Mouse (Mus musculus) kidney, embryonic 16.5 days (tissue): Measurements from ENCODE around the gene Bag2. TPM values are rescaled to one million over a fixed set of nuclear protein-coding genes. Genes with fewer than 3 reads are reported as not detected.

ENCODE experiments used
- ATAC-seq: fragments of 200-750 bp; cut with Nextera tagmentation; 2 replicates; pipeline ENCODE4 v1.8.0; 2017; ENCODE audit warnings: moderate TSS enrichment; ENCODE audit not compliant: low FRiP score, low TSS enrichment
- H3K27ac ChIP-seq: fragments of 300-500 bp; sonication (generic); 2 replicates; pipeline ENCODE4 v1.5.1; 2014; ENCODE audit warnings: low read length
- H3K27me3 ChIP-seq: fragments of 300-500 bp; sonication (generic); 2 replicates; pipeline ENCODE4 v1.6.1; 2014; ENCODE audit warnings: low read length, control low read depth, mixed read lengths; ENCODE audit not compliant: insufficient read depth
- H3K36me3 ChIP-seq: fragments of 300-500 bp; sonication (generic); 2 replicates; pipeline ENCODE4 v1.6.1; 2014; ENCODE audit warnings: low read length, control low read depth, mixed read lengths; ENCODE audit not compliant: insufficient read depth
- H3K4me1 ChIP-seq: fragments of 300-500 bp; sonication (generic); 2 replicates; pipeline ENCODE4 v1.6.1; 2014; ENCODE audit warnings: low read length, control low read depth, mixed read lengths; ENCODE audit not compliant: insufficient read depth
- H3K4me2 ChIP-seq: fragments of 300-500 bp; sonication (generic); replicated peaks from 2 replicates; pipeline ENCODE4 v1.6.1; 2014; ENCODE audit warnings: low read depth, low read length
- H3K4me3 ChIP-seq: fragments of 300-500 bp; sonication (generic); 2 replicates; pipeline ENCODE4 v1.5.1; 2014; ENCODE audit warnings: mild to moderate bottlenecking, low read length
- H3K9ac ChIP-seq: fragments of 300-500 bp; sonication (generic); replicated peaks from 2 replicates; pipeline ENCODE4 v1.6.1; 2014; ENCODE audit warnings: low read length
- H3K9me3 ChIP-seq: fragments of 300-500 bp; sonication (generic); 2 replicates; pipeline ENCODE4 v1.6.1; 2016; ENCODE audit warnings: low read length, control low read depth
- WGBS: fragments of 180-500 bp; shearing (Covaris S2); extraction: QIAGEN DNeasy Blood & Tissue Kit; methylation state at CpG from one replicate; pipeline ENCODE4 v1.1.7; 2014; 5-methylcytosine and 5-hydroxymethylcytosine counted together
- polyA plus RNA-seq: library from polyadenylated mRNA; unstranded; fragments of >200 nt; fragmentation: Nextera tagmentation; extraction: Ambion mirVana; gene quantifications from 2 replicates; pipeline ENCODE4 v1.2.1, GENCODE M21; 2015

Gene Bag2
- 98.1 and 105 TPM in 2 replicates for polyA plus RNA-seq

DNA sequence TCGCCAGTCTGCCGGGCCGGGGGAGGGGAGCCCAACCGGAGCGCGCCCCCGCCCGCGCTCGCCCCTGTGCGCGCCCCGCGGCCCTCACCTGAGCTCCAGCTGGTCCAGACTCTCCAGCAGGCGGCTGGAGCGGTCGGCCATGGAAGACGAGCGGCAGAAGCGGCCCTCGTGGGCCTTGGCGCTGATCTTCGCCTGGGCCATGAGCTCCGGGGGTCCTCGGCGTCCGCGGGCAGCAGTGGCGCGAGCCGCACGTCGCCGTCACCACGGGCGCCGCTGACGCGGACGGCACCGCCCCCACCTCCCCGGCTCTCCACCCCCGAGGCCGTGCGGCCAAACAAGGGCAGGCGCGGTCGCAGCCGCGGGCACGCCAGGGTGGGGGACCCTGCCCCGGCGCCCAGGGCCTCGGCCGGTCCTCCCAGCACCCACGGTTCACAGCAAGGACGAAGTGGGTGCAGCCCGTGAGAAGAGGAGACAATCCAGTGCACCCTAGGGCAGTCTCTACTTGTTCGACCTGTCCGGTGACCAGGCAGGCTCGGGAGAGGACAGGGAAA is at the start of gene Bag2:
TSS of gene Bag2 (minus strand) at position 305 of the 551 bp plus-strand sequence.
- H3K4me2 ChIP-seq, result peak within 1 kb of the TSS; percentile 82
- under 1% methylated on average over 52 of the region's 61 CpGs for WGBS
- peak within 1 kb of the TSS; percentile 82 for H3K4me3 ChIP-seq
- peaks cover 29% of the 10 kb centered on the region for H3K4me1 ChIP-seq
- peak; percentile 82 for ATAC-seq
- H3K9me3 ChIP-seq, result no peaks in the 10 kb centered on the region
- peak within 1 kb of the TSS; percentile 92 for H3K9ac ChIP-seq
- H3K27me3 ChIP-seq, result 0 out of 2 replicates have a peak, but pooled peaks cover 2% of the 10 kb centered on the region
- H3K36me3 ChIP-seq, result peaks cover 7% of the 10 kb centered on the region; the same call in 1 of the 2 replicates
- H3K27ac ChIP-seq, result peak within 1 kb of the TSS; percentile 91

DNA sequence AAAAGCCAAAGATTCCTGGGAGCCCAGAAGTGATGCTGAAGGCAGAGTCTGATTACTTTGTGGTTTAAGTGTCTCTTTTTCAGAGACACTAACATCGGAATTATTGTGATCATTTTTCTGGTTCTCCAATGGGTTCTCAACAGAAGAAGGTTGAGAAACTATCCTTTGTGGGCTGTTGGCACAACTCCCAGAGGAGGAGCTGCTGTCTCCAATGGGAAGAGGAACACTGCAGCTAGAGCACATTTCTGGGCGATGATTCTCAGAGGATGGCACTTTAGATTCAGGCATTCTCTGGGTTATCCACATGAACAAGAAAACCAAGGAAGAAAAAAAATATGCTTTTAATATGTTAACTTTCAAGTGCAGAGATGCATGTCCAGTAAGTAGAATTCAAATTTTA is 45.7 kb upstream of the Bag2 start:
- 97% methylated on average over 2 of the region's 2 CpGs for WGBS
- peaks cover 51% of the 10 kb centered on the region for H3K36me3 ChIP-seq
- no peak overlapping the region for H3K4me3 ChIP-seq
- H3K9me3 ChIP-seq, result no peaks in the 10 kb centered on the region
- no peak overlapping the region for H3K4me2 ChIP-seq
- ATAC-seq, result no peak
- no peak overlapping the region for H3K27ac ChIP-seq
- no peaks in the 10 kb centered on the region for H3K27me3 ChIP-seq
- H3K9ac ChIP-seq, result no peak overlapping the region
- no peaks in the 10 kb centered on the region for H3K4me1 ChIP-seq

DNA sequence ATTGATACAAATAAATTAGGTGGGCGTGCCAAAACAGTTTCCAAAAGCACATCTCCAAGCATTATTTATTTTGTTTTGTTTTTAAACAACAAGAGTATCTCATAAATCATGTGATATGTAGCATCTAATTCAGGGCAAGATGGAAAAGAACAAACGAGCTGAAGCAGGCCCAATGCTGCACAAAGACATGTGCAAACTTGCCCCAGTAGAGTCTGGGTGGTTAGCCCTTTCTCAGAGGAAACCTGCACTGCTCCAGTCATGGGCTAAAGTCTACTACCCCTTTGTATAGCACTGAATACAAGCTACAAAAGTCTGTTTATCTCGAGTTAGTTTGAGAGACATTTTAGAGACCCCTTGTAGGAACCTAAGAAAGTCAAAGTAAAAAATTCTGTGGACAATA is 42.0 kb upstream of the Bag2 start:
- Histone ChIP-seq H3K9me3 (no peaks in the 10 kb centered on the region), H3K4me3 (no peak overlapping the region), H3K27me3 (no peaks in the 10 kb centered on the region), H3K27ac (no peak overlapping the region), H3K36me3 (peaks cover 46% of the 10 kb centered on the region), H3K4me2 (no peak overlapping the region), H3K4me1 (no peaks in the 10 kb centered on the region), H3K9ac (no peak overlapping the region)
- no peak for ATAC-seq
- WGBS, result 75% methylated on average over 3 of the region's 3 CpGs

DNA sequence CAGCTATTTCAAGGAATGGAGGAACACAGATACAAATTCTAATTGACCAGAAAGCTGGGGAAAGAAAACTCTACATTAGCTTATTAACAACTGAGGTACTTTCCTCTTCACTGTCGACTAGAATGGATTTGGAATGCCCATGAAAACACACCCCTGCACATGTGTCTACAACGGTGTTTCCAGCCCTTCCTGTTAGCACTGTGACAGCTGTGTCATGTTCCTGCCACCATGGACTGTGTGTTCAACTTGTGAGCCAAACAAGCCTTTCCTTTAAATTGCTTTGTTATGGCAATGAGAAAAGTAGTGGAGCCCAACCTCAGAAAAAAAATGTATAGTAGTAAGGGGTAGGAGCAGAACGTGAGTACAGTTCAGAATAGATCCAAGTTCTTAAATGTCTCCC is 30.9 kb upstream of the Bag2 start:
- Histone ChIP-seq H3K4me3 (no peak overlapping the region), H3K4me2 (no peak overlapping the region), H3K9me3 (no peaks in the 10 kb centered on the region), H3K27ac (no peak overlapping the region), H3K9ac (no peak overlapping the region), H3K27me3 (no peaks in the 10 kb centered on the region), H3K4me1 (no peaks in the 10 kb centered on the region), H3K36me3 (peaks cover 7% of the 10 kb centered on the region)
- WGBS, result 49% methylated on average over 3 of the region's 3 CpGs
- ATAC-seq, result no peak

DNA sequence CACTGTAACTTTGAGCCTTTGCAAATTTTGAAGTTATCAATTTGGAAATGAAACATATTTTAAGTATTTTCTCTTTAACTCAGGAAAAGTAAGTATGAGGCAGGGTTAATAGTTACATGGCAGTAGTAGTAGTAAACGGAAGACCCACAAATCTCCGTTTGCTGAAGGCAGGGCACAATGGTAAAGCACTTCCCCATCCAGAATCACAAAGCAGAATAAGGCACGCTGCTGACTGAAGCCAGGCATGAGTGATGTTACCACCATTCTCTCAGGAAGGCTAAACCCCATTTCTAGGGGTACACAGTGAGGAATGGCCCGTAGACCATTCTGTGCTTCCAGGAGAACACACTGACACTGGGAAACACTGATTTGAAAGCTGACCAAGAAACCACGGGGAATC is 30.5 kb upstream of the Bag2 start:
- no peak overlapping the region for H3K4me3 ChIP-seq

DNA sequence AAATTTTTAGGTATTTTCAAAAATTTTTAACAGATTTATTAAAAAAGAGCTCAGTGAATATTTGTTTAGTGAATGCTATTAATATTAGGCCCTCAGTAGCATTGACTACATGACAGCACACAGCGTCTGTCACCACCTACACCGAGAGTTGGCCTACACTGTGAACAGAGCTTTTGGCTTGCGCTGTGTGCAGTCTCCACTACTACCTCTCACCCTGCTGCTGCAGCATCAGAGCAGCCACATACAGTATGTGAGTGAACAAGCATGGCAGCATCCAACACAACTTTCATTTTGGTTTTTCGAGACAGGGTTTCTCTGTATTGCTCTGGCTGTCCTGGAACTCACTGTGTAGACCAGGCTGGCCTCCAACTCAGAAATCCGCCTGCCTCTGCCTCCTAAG is 27.0 kb upstream of the Bag2 start:
- peaks cover 9% of the 10 kb centered on the region for H3K36me3 ChIP-seq
- no peaks in the 10 kb centered on the region for H3K9me3 ChIP-seq
- no peaks in the 10 kb centered on the region for H3K27me3 ChIP-seq
- no peaks in the 10 kb centered on the region for H3K4me1 ChIP-seq
- WGBS, result 97% methylated on average over 5 of the region's 5 CpGs
- ATAC-seq, result no peak
- H3K9ac ChIP-seq, result no peak overlapping the region
- H3K27ac ChIP-seq, result no peak overlapping the region
- H3K4me2 ChIP-seq, result no peak overlapping the region
- H3K4me3 ChIP-seq, result no peak overlapping the region

More for the DNA sequence above, 30.5 kb upstream of the Bag2 start:
- Histone ChIP-seq H3K9me3 (no peaks in the 10 kb centered on the region), H3K27ac (no peak overlapping the region), H3K4me2 (no peak overlapping the region), H3K4me1 (no peaks in the 10 kb centered on the region), H3K27me3 (no peaks in the 10 kb centered on the region), H3K9ac (no peak overlapping the region), H3K36me3 (peaks cover 9% of the 10 kb centered on the region)
- ATAC-seq, result no peak
- 86% methylated on average over 5 of the region's 5 CpGs for WGBS

DNA sequence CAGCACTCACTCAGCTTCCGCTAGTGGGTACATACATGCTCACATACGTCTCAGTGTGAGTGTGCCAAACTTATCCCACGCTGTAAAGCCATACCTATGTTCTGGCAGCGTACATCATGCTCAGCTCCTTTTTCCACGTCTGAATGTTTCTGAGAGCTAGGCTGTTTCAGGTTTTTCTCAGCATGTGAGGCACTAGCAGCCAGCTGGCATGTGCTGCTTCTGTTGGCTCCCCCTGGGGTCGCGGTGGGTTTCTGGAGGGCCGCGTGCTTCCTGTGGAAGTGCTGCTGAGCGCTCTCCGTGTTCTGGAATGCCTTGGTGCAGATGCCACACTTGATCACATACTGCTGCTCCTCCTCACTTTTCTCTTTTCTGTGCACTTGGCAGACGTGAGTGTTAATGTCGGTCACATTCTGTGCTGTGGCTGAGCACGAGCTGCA is 18.6 kb upstream of the Bag2 start:
- no peak overlapping the region for H3K9ac ChIP-seq
- H3K27ac ChIP-seq, result no peak overlapping the region
- no peaks in the 10 kb centered on the region for H3K9me3 ChIP-seq
- no peak overlapping the region for H3K4me3 ChIP-seq
- no peaks in the 10 kb centered on the region for H3K27me3 ChIP-seq
- peaks cover 30% of the 10 kb centered on the region for H3K36me3 ChIP-seq
- ATAC-seq, result no peak
- H3K4me1 ChIP-seq, result no peaks in the 10 kb centered on the region
- 87% methylated on average over 14 of the region's 14 CpGs for WGBS
- no peak overlapping the region for H3K4me2 ChIP-seq

DNA sequence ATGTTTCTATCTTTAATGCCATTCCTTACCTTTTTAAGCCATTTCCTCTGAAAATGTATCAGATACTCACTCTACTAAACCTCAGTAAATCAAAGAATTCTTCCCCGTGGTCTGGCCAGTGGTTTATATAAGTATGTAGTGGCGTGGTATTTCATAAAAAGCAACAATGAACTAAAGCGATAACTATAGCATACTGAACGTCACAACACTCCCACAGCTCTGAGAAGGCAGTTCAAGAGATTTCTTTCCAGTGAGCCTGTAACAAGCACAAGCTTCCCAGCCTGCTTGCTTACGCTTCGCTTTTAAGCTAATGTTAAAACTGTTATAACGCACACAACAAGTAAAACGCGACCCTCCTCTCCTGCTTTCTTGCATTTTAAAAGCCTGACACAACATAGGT is 14.5 kb upstream of the Bag2 start:
- Histone ChIP-seq H3K27me3 (no peaks in the 10 kb centered on the region), H3K4me1 (peaks cover 4% of the 10 kb centered on the region; the same call in 1 of the 2 replicates), H3K9ac (no peak overlapping the region), H3K9me3 (no peaks in the 10 kb centered on the region), H3K27ac (no peak overlapping the region), H3K4me2 (no peak overlapping the region), H3K36me3 (peaks cover 43% of the 10 kb centered on the region), H3K4me3 (no peak overlapping the region)
- ATAC-seq, result no peak
- WGBS, result 93% methylated on average over 9 of the region's 9 CpGs

DNA sequence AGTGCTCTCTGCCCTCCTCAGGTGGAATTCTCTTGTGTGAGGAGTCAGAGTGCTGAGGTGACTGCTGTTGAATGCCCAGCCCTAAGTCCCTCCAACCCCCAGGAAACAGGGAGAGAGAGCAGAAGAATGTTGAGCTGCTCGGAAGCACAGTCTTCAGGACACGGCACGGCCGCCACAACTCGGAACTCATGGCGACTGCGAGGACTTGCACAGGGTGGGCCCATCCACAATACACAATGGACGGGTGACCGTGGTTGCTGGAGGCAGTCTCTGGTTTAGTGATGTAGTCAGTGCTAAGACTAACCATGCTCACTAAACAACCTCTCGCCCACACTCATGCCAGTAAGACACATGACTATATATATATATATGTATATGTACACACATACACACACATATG is 14.0 kb upstream of the Bag2 start:
- H3K4me3 ChIP-seq, result no peak overlapping the region
- peaks cover 39% of the 10 kb centered on the region for H3K36me3 ChIP-seq
- no peak overlapping the region for H3K4me2 ChIP-seq
- H3K9ac ChIP-seq, result no peak overlapping the region
- peaks cover 4% of the 10 kb centered on the region; the same call in 1 of the 2 replicates for H3K4me1 ChIP-seq
- WGBS, result 94% methylated on average over 10 of the region's 10 CpGs
- no peak for ATAC-seq
- H3K27ac ChIP-seq, result no peak overlapping the region
- H3K27me3 ChIP-seq, result no peaks in the 10 kb centered on the region
- H3K9me3 ChIP-seq, result no peaks in the 10 kb centered on the region

DNA sequence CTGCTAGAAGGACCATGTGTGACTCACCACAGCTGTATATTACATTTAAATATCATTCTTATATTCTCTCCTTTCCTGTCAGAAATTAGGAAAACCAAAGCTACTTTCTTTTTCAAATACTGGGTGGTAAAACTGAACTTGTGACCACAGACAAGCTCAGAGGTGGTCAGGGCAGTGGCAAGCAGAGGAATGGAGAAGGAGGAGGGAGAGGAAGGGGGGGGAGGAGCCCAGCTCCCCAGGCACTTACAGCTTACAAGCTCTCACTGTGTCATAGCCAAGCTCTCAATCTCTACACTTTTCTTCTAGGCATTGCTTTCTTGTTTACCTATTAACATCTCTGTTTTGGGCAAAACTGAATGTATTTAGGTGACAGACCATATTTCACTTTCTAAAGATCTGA is 11.2 kb upstream of the Bag2 start:
- no peak for ATAC-seq
- no peak overlapping the region for H3K27ac ChIP-seq
- H3K4me2 ChIP-seq, result no peak overlapping the region
- H3K9me3 ChIP-seq, result no peaks in the 10 kb centered on the region
- H3K36me3 ChIP-seq, result peaks cover 33% of the 10 kb centered on the region
- H3K4me3 ChIP-seq, result no peak overlapping the region
- H3K27me3 ChIP-seq, result no peaks in the 10 kb centered on the region
- H3K4me1 ChIP-seq, result peaks cover 4% of the 10 kb centered on the region; the same call in 1 of the 2 replicates
- no peak overlapping the region for H3K9ac ChIP-seq
